Mouse (Mus musculus): ENCODE measurements around the gene Coil. TPM values are rescaled to one million over a fixed set of nuclear protein-coding genes. Genes with fewer than 3 reads are reported as not detected.

Gene Coil
- polyA plus RNA-seq, 1 experiment: 7.2 TPM

DNA sequence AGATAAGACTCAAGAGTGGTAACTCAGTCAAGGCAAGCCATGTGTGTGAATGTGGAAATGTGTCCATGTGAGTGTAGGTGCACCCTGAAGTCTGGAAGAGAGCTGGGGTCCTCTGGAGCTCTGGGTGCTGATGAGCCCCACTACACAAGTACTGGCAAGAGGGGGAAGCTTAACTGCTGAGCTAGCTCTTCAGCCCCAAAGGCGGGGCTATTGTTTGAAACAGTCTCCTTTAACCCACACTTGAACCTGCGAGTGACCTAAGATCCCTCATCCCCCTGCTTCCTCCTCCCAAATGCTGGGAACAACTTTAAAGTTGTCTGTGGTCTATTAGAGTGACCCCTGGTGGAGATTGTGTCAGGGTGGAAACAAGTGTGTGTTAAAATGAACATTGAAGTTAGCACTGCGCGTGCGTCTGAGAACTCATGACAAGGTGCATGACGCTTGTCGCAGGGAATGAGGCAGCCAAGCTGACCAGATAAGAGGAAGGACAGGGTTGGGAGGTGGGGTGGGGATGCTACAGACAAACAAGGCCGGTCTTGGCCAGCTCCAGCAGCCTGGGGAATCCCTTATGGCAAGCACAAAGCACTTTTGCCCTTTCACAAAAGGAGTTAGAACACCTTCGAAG lies 50.7 kb downstream of the Coil start:
- Histone ChIP-seq H3K27ac (ENCODE audit: control insufficient read depth, insufficient read depth, low read depth, low read length, poor library complexity) (no peak overlapping the region), H3K4me1 (ENCODE audit: control insufficient read depth, insufficient read depth, low read length) (peaks cover 3% of the 10 kb centered on the region), H3K4me3 (replicated peaks; ENCODE audit: control insufficient read depth, low read depth, low read length) (no peak overlapping the region)
- 81% methylated on average over 9 of the region's 9 CpGs for WGBS
- TF ChIP-seq POLR2A (IDR thresholded peaks at IDR 0.05; ENCODE audit: borderline replicate concordance, control insufficient read depth, low read depth, low read length) (no peak), CTCF (IDR thresholded peaks at IDR 0.05; ENCODE audit: control insufficient read depth, insufficient read depth, low read length) (no peak)

DNA sequence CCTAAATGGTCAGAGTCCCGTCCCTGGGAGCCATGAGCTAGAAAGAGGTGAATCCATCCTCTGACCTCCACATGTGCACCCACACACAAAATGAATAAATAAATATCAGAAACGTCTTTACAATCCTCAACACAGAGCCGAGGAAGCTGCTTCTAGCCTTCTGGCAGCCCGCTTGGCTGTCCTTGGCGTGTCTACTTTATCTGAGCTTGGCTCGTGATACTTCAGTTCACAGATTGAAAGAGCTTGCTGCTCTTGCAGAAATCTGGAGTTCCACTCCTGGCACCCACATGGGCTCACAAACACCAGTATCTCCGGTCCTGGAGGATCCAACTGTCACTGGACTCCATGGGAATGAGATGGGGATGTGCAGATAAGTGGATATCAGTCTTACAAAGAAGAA lies 51.6 kb downstream of the Coil start:
- Histone ChIP-seq H3K27ac (ENCODE audit: control insufficient read depth, insufficient read depth, low read depth, low read length, poor library complexity) (no peak overlapping the region), H3K4me3 (replicated peaks; ENCODE audit: control insufficient read depth, low read depth, low read length) (no peak overlapping the region), H3K4me1 (ENCODE audit: control insufficient read depth, insufficient read depth, low read length) (peaks cover 3% of the 10 kb centered on the region)
- 78% methylated on average over 7 of the region's 7 CpGs for WGBS
- no peak for TF ChIP-seq POLR2A (IDR thresholded peaks at IDR 0.05; ENCODE audit: borderline replicate concordance, control insufficient read depth, low read depth, low read length)

DNA sequence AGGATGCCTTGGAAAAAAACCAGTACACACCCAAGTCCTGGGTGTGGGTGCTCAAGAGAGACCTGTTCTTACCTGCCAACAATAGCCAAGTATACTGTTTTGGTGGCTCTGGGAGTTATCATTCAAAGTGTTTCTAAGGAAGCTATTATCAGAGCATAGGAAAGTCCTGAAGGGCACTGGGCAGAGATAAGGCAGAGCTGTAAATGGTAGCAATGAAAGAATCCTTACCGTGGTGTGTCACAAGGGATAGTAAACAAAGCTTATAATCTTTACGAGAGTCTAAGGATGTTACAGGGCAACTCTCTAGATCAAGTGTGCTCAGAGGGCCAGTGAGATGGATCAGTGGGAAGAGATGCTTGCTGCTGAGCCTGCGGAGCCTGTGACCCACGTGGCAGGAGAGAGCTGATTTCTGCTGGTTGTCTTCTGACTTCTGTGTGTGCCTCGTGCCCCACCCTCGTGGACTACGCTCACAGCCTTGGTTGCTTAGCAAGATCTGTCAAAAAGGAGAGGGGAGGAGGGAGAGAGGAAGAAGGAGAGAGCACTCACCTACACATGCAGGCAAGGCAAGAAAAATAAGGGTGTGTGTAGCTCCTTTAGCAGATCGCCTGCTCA lies 52.2 kb downstream of the Coil start:
- 59% methylated on average over 8 of the region's 8 CpGs for WGBS
- no peak overlapping the region for H3K4me3 ChIP-seq (replicated peaks; ENCODE audit: control insufficient read depth, low read depth, low read length)
- H3K27ac ChIP-seq (ENCODE audit: control insufficient read depth, insufficient read depth, low read depth, low read length, poor library complexity): no peak overlapping the region
- TF ChIP-seq POLR2A (IDR thresholded peaks at IDR 0.05; ENCODE audit: borderline replicate concordance, control insufficient read depth, low read depth, low read length): no peak
- TF ChIP-seq CTCF (IDR thresholded peaks at IDR 0.05; ENCODE audit: control insufficient read depth, insufficient read depth, low read length): no peak
- H3K4me1 ChIP-seq (ENCODE audit: control insufficient read depth, insufficient read depth, low read length): peaks cover 3% of the 10 kb centered on the region

DNA sequence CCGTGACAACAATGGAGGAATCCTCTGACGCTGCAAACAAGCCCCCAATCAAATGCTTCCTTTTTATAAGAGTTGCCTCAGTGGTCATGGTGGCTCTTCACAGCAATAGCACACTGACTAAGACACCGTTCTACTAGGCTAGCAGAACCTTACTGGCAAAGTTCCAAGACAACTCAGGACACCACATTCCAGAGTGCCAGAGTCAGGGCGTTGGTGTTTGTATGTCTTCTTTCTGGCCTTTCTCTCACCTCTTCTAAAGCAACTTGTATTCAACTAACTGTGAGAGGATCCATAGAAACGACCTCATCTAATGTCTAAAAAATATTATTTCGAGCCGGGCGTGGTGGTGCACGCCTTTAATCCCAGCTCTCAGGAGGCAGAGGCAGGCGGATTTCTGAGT lies 53.4 kb downstream of the Coil start:
- H3K4me3 ChIP-seq (replicated peaks; ENCODE audit: control insufficient read depth, low read depth, low read length): no peak overlapping the region
- TF ChIP-seq CTCF (IDR thresholded peaks at IDR 0.05; ENCODE audit: control insufficient read depth, insufficient read depth, low read length): no peak
- TF ChIP-seq POLR2A (IDR thresholded peaks at IDR 0.05; ENCODE audit: borderline replicate concordance, control insufficient read depth, low read depth, low read length): no peak
- no peaks in the 10 kb centered on the region; the same call in 1 of the 2 replicates for H3K4me1 ChIP-seq (ENCODE audit: control insufficient read depth, insufficient read depth, low read length)
- H3K27ac ChIP-seq (ENCODE audit: control insufficient read depth, insufficient read depth, low read depth, low read length, poor library complexity): peak overlapping the region; percentile 36; the same call in 1 of the 2 replicates
- WGBS: 78% methylated on average over 10 of the region's 10 CpGs

DNA sequence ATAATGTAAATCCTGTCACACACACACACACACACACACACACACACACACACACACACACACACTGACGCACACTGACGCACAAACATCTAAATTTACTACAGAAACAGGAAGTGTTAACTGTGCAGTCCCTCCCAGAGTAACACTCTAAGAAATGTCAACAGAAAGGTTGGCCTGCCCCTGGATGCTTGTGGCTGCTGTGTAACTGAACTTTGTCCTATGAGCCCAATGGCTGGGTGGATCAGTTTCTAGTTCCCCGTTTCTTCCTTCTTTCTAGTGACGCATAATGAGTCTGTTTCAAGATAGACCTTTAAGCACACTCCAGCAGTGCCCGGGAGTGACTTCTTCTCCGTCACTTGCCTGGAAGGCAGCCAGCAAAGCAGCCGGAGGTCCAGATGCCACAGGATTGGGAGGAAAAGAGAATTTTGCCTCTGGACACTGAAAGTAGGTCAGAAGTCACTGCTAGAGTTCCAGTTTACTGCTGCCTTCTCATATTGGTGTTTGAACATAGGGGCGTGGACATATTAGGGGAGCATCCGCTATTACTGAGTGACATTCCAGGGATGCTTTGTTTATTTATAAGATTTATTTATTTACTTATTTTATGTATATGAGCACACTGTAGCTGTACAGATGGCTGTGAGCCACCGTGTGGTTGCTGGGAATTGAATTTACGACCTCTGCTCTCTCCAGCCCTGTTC lies 54.3 kb downstream of the Coil start:
- Histone ChIP-seq H3K27ac (ENCODE audit: control insufficient read depth, insufficient read depth, low read depth, low read length, poor library complexity) (peak overlapping the region; percentile 81), H3K4me1 (ENCODE audit: control insufficient read depth, insufficient read depth, low read length) (no peaks in the 10 kb centered on the region; the same call in 1 of the 2 replicates), H3K4me3 (replicated peaks; ENCODE audit: control insufficient read depth, low read depth, low read length) (no peak overlapping the region)
- TF ChIP-seq CTCF (IDR thresholded peaks at IDR 0.05; ENCODE audit: control insufficient read depth, insufficient read depth, low read length) (peak; percentile 10; the same call in 1 of the 2 replicates), POLR2A (IDR thresholded peaks at IDR 0.05; ENCODE audit: borderline replicate concordance, control insufficient read depth, low read depth, low read length) (no peak)
- 25% methylated on average over 11 of the region's 11 CpGs for WGBS

DNA sequence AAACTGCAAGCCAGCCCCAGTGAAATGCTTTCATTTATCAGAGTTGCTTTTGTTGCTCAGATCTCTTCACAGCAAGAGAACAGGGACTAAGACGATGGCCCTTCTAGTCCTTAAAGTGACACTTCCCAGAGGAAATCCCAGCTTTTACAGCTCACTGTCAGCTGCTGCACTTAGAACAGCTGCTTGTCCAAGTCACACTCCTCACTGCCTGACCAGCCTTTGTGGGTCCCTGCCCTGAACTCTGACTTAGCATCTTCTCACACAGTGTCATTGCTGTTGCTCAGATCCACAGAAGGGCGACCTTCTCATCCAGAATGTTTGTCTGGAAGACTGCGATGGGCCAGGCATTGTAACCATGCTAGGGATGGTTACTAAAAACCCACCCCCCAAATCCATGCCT lies 55.6 kb downstream of the Coil start:
- WGBS: 88% methylated on average over 3 of the region's 3 CpGs
- H3K4me1 ChIP-seq (ENCODE audit: control insufficient read depth, insufficient read depth, low read length): no peaks in the 10 kb centered on the region; the same call in 1 of the 2 replicates
- no peak overlapping the region for H3K27ac ChIP-seq (ENCODE audit: control insufficient read depth, insufficient read depth, low read depth, low read length, poor library complexity)
- H3K4me3 ChIP-seq (replicated peaks; ENCODE audit: control insufficient read depth, low read depth, low read length): no peak overlapping the region
- no peak for TF ChIP-seq CTCF (IDR thresholded peaks at IDR 0.05; ENCODE audit: control insufficient read depth, insufficient read depth, low read length)
- no peak for TF ChIP-seq POLR2A (IDR thresholded peaks at IDR 0.05; ENCODE audit: borderline replicate concordance, control insufficient read depth, low read depth, low read length)

DNA sequence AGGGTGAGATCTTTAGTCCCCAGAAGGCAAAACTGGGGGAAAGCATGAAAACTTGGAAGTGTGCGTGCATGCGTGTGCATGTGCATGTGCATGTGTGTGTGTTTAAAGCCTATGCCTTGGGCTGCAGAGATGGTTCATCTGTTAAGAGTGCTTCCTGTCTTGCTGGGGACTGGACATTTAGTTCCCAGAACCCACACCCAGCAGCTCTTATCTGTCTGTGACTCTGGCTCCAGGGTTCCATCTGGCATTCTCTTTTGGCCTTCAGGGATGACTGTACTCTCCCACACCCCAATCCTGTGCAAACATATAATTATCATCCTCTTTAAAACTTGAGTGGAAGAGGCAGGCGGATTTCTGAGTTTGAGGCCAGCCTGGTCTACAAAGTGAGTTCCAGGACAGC lies 56.1 kb downstream of the Coil start:
- Histone ChIP-seq H3K4me1 (ENCODE audit: control insufficient read depth, insufficient read depth, low read length) (no peaks in the 10 kb centered on the region; the same call in 1 of the 2 replicates), H3K4me3 (replicated peaks; ENCODE audit: control insufficient read depth, low read depth, low read length) (no peak overlapping the region), H3K27ac (ENCODE audit: control insufficient read depth, insufficient read depth, low read depth, low read length, poor library complexity) (no peak overlapping the region)
- WGBS: 81% methylated on average over 3 of the region's 3 CpGs
- no peak for TF ChIP-seq CTCF (IDR thresholded peaks at IDR 0.05; ENCODE audit: control insufficient read depth, insufficient read depth, low read length)
- no peak for TF ChIP-seq POLR2A (IDR thresholded peaks at IDR 0.05; ENCODE audit: borderline replicate concordance, control insufficient read depth, low read depth, low read length)

DNA sequence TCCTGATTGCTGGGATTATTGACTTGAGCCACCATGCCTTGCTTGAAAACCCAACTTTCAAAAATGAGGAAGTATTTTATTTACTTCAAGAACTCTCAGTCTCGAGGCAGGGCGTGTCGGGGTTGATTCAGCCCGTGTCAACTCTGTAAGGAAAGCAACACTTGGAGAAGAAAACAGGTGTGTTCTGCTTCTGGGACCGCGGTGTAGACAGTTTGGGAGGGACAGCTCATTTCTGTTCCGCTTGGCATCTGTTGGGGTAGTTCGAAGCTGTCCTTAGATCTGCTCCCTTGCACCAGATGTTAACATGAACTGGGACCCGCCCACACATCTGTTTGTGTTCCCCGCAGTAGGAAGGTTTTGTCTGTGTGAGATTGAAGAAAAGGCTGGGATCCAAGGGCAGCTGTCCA lies 57.9 kb downstream of the Coil start:
- H3K4me1 ChIP-seq (ENCODE audit: control insufficient read depth, insufficient read depth, low read length): no peaks in the 10 kb centered on the region; the same call in 1 of the 2 replicates
- H3K27ac ChIP-seq (ENCODE audit: control insufficient read depth, insufficient read depth, low read depth, low read length, poor library complexity): peak overlapping the region; percentile 79
- WGBS: 7% methylated on average over 10 of the region's 10 CpGs
- TF ChIP-seq CTCF (IDR thresholded peaks at IDR 0.05; ENCODE audit: control insufficient read depth, insufficient read depth, low read length) (no peak), POLR2A (IDR thresholded peaks at IDR 0.05; ENCODE audit: borderline replicate concordance, control insufficient read depth, low read depth, low read length) (no peak)
- H3K4me3 ChIP-seq (replicated peaks; ENCODE audit: control insufficient read depth, low read depth, low read length): peak overlapping the region; percentile 36

Measured in bone marrow, adult 2 months (tissue).